Mouse (Mus musculus) MEL-GATA-1-ER (cell line): ENCODE data around the gene Sox4.

Source experiments
- DNase-seq: peaks from one replicate; pipeline ENCODE4 v3.0.0-alpha.2; 2012; ENCODE audit warnings: low read depth; ENCODE audit errors: extremely low read depth

Gene Sox4

DNA sequence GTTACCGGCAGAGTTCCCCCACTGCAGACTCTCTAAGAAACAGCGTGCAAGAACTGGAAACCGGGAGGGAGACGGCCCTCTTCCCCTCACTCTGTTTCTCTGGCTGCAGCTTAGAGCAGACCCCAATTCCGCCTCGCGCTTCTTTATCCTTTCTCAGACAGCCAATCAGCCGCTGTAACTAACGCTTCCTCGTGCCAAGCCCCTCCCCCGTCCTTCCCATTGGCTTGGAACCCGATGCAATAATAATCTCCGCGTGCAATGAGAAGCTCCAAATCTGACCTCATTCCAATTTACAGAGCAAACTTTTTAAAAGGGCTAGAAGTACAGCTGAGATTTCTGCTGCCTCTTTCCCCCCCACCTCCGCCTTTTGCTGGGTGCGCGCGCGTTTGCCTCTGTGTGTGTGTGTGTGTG lies at the start of gene Sox4:
TSS of gene Sox4 (minus strand) at position 133 of the 411 bp plus-strand sequence.
- DNase-seq, result no peak

DNA sequence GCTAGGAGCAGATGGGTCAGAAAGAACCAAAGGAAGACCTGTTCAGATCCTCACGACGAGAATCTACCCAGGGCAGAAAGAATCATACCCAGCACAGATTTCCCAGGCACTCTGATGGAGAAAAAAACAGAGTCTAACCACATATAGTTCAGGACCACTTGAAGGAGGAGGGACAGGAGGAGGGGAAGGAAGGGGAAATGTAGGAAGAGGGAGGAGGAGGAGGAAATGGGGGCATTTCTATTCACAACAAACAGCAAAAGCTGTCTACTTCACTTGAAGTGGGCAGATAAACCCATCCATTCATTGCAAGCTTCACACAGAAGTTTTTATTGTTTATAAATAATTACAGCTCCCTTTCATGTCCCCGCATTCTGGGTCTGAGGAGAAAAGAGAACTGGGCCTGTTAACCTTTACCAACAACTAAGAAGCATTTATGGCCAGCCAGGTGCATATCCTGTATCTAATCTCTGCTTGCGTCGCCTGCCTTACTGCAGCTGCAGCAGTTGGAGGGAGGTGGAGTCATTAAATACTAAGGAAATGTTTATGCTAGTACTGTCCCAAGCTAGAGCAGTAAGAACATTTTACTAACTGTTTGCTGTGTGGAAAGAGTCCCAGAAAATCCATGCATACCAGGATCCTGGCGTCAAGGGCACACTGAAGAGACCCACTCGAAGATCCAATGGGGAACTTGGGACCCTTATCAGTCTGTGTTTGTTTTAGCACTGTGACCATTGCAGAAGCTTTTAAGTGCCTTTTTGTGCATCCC lies 38.6 kb upstream of the Sox4 start:
- DNase-seq, result no peak

DNA sequence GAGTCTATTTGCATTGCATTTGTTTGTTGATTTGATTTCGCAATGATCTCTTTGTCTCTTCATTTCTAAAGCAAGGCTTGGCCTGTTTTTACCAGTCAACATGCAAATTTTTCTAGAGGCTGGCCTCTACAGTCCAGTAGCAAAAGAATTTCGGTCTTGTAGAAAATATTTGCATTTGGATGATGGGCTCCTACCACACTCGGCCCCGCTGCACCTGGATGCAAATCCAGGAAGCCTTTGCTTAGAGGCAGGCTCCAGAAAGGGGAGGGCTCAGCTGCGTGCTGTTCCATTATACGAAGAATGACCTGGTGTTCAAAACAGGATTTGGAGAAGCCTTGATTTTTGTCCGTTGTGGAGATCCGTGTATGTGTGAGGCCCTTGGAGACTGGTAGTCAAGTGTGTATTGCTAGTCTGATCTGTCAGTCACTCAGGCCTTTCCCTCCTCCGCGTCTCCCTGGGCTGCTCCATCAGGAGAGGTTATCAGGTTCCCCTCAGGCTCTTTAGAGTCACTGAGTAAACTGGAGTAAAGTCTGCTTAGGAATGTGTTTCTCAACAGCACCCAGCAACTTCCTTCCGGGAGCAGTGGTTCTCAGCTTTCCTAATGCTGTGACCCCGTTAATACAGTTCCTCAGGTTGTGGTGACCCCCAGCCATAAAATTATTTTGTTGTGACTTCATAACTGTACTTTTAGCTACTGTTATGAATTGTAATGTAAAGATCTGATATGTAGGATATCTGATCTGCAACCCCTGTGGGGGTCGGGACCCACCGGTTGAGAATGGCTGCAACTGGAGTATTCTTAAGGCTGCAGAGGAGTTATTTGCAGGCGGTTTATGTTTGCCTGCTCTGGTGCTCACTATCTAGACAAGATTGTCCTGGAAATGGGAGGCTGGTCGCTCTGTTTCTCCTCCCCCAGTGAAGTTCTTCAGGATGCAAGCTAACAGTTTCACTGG lies 35.5 kb upstream of the Sox4 start:
- no peak for DNase-seq

DNA sequence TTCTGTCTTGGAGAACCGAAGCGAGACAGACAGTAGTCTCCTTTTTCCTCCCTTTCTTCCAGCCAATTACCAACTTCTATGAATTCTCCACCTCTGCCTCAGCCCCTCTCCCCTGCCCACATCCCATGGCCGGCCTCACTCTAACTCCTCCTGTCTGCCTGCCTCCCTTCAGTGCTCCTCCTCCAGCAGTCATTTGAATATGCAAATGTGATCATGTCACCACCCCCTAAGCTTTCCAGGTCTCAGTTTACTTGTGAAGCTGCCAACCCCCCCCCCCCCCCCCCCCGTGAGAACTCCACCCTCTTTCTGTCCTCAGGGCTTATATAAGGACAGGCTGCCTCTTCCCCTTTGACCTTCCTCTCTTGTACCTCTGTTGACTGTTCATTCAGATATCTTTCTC lies 27.2 kb upstream of the Sox4 start:
- DNase-seq, result no peak

DNA sequence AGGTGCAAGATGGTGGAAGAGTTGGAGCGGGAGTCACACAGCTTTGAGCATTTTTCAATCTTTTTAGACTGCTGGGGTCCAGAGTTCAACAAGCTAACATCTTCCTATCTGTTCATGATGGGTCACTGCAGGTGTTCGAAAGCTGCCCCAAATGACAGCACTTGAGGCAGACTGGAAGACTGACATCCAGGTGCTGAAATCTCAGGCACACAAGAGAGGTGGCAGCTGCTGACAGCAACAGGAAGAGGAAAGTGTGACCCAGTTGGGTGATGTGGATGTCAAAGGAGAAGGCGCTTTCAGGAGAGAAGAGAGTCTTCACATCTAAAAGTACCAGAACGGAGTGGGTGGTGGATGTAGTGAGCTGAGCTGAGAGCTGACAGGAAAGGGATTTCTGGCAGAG lies 21.5 kb upstream of the Sox4 start:
- DNase-seq, result no peak

DNA sequence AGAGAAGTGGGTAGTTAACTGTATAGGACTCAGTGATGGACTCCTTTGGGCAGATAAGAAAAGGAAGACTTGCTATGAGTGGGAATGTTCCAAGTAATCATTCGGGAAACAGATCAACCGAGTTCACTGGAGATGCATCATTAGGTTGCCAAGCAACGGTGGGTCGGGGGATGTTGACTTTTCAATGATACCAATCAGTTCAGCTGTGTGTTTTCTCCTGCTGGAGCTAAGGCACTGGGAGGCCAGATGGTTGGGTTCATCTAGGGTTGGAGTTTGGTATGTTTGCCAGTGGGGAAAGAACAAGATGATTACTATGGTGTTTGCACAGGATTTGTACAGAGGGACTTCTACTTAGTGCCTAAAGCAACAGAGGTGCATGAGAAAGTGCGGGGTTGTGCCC lies 21.1 kb upstream of the Sox4 start:
- DNase-seq, result no peak

DNA sequence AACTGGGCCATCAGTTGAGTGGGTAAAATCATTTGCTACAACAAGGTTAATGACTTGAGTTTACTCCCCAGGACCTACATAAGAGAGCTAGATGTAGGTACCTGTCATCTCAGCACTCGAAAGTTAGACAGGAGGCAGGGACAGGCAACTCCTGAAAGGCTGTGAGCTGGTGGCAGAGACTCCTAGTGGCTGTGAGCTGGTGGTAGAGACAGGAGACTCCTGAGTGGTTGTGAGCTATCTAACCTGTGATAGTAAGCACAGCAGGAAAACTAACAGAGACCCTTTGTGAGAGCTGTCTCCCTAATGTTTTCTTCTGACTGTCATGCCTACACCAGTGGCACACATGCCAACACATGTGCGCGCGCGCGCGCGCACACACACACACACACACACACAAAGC lies 7.4 kb upstream of the Sox4 start:
- no peak for DNase-seq

DNA sequence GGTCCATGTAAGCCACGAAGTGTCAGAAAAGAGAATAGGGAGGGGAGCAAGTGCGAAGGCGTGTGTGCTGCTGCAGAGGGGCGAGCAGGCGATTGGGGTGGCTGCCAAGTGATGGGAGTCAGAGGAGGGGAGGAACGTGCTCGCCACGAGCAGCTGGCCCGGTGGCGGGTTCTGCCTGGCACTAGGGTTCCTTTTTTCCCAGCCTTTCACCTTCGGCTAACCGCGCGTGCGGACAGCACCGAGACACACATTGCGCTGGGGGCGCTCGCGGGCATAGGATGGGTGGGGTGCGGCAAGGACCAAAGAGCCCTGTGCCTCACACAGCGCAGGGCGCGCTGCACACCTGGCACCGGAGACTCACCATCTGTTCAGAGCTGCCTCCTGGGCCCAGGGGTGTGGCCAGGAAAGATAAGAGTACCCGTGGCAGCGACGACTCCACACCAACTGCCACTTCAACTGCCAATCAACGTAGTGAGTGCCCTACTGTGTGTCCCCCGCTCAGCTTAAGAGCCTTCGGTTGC lies 6.0 kb upstream of the Sox4 start:
- DNase-seq, result no peak

DNA sequence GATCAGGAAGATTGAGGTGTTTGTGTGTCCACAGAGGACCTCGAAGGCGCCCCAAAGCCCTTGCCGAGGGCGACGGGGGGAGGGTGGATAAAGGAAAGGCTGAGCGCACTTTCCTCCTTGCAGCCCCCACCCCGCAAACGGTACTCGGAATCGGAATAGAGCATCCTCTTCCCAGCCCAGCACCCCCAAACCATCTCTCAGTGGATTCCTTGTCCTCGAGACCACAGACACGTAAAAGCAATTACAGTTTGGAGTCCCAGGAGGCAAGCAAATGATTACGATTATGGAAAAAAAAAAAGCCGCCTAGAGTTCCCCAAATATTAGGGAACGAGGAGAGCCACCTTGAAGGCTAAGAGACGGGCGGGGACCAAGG lies 5.5 kb upstream of the Sox4 start:
- no peak for DNase-seq

DNA sequence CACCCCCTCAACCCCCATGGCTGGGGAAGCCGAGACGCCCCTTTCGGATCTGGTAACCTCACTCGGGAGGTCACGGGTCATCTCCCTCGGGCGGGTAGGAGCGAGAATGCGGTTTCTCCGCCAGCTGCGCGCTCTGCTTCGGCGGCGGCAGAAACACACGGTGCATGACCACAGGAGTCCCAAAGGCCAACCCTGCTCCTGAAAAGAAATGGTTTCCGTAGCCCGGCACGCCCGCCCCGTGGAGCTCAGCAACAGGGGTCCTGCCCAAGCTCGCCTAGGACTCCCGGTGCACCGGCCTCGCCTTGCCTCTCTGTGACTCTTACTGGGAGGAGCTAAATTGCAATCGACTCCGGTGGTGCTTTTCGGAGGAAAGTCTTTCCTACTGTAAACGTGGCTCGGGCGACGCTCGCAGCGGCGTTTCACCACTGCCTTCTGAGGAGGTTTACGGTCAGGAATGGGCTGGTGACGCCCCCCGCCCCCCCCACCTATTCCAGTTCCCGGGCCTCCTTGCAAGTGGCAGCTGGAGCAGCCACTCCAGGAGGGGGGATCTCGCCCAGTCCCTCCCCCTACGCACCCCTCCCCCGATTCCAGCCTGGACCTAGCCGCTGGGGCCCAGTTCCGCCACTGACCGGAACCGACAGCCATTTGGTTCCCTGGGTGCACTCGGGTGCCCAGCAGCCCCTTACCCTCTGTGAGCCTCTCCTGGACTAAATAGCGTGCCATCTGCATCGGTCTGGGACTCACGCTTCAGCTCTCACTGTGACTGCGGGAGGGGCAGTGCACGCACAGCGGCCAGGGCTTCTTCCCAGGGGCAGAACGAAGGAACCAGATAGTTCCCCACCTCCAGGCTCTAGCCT lies 4.9 kb upstream of the Sox4 start:
- no peak for DNase-seq

DNA sequence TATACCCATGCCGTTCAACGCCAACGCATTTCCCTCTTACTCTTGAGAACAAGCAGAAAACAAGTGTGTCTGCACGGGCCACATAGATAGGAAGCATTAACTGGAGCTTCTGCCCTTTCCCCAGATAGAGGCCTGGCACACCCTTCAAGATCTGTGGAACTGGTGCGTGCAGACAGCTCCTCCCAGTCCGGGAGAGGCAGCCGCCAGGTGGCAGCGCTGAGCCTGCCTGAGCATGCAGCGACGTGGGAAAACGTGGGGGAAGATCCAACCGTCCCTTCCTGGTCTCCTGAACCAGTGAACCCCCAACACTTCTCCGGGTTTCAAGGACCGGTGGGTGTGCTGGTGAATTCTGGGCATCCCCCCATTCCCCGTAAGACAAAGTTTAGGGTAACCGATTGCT lies 4.3 kb upstream of the Sox4 start:
- no peak for DNase-seq

DNA sequence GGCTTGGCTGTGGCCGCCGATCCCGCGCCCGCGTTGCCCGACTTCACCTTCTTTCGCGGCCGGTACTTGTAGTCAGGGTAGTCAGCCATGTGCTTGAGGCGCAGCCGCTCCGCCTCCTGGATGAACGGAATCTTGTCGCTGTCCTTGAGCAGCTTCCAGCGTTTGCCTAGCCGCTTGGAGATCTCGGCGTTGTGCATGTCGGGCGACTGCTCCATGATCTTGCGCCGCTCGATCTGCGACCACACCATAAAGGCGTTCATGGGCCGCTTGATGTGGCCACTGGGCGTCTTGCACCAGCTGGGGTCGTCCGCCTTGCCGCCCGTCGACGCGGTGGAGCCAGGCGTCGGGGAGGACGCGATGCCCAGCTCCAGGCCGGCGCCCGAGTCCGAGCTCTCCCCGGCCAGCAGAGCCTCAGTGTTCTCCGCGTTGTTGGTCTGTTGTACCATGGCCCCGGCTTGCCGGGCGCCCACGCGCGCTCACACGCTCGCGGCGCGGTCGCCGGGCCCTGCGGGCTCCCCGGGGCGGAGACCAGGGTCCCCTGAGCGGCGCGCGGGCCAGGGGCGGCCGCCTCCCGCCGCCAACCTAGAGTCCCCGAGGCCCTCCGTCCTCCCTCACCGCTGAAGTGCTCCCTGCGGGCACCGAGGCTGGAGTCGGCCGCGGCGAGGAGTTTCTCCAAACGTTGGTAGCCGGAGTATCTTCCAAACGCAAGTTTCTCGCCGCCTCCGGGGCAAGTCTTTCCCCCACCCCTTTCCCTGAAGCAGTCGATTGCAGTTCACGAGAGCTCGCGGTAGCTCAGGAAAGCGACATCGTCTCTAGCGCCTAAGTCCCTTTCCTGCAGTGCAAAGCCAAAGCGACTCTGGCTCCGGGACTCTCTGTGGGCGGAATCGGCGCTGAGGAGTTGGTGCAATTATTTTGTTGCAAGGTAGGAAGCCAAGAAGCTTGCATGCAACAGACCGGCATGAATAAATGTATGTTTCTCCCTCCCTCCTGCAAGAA lies 639 bp downstream of the Sox4 start:
- no peak for DNase-seq

DNA sequence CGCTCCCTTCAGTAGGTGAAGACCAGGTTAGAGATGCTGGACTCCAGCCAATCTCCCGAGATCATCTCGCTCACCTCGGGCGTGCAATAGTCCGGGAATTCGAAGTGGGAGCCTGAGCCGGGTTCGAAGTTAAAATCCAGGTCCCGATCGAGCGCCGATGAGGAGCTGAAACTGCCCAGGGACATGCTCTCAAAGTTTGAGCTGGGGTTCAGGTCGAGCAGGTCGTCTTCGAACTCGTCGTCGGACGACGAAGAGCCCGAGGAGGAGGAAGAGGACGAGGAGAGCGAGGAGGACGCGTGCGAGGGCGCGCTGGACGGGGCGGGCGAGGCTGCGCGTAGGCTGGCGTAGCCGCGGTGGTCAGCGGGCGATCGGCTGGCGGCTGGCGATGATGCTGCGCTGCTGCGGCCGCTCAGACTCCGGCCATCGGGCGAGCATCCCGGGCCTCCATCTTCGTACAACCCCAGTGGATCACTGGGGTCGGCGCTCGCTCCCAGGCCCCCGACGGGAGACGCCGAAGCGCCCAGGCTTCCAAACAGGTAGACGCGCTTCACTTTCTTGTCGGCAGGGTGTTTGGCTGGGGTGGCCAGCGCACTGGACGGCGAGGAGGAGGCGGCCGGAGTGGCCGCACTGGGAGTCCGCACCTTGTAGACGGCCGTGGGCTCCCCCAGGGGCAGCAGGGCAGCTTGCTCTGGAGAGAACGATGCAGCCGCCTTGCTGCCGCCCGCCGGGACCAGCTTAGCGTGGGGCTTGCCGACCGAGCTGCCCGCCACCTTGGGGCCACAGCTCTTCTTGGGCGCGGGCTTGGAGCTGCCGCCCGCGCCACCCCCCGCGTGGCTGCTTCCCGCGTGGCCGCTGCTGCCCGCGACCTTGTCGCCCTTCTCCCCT lies 1.6 kb downstream of the Sox4 start:
- no peak for DNase-seq

DNA sequence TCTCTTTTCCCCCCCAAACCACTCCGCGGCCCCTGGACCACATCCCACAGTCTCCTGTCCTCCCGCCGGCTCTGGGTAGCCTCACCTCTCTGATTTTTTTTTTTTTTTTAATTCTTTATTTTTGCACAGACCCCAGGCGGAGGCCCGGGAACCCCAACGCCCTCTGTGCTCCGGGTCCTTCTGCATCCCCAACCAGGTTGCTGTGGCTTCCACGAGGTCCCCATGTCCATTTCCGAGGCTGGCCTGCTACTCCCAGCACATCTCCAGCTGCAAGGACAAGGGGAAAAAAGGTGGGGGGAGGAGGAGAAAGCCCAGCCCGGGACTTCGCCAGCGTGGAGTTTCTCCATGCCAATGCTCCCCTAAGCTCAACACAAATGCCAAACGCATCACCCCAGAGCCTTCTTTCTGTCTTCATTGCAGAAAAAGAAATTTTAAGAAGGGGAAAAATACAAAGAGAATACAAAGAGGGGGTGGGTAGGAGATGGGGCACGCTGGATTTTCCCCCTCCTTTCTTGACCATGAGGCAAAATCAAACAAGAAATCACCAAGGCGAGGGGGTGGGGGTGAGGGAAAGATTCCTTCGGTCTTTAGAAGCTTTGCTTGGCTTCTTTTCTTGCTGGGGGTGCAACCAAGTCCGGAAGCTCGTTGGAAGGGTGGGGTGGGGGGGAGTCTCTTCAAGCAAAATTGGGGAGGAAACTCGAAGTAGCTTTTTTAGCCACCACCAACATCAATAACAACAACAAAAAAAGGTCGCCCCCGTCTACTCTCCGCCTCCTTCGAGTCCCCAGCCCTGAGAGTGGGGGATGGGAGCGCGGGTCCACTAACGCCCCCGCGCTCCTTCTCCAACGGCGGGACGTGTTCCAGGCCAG lies 2.7 kb downstream of the Sox4 start:
- DNase-seq, result no peak

DNA sequence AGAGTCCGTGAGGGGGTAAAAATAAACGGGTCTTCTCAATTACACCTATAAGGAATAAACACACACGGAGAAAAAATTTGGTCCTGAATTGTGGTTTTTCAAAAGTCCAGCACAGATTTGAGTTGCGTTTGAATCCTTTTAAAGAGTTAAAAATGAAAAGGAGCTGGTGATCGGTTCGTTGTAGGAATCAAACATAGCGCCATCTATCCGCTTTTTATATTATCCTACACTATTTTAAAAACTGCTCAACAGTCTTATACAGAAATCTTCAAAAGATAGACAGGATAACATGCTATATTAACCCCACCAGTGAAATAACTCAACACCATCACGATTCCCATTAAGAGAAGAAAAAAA lies 3.3 kb downstream of the Sox4 start:
- DNase-seq, result no peak

DNA sequence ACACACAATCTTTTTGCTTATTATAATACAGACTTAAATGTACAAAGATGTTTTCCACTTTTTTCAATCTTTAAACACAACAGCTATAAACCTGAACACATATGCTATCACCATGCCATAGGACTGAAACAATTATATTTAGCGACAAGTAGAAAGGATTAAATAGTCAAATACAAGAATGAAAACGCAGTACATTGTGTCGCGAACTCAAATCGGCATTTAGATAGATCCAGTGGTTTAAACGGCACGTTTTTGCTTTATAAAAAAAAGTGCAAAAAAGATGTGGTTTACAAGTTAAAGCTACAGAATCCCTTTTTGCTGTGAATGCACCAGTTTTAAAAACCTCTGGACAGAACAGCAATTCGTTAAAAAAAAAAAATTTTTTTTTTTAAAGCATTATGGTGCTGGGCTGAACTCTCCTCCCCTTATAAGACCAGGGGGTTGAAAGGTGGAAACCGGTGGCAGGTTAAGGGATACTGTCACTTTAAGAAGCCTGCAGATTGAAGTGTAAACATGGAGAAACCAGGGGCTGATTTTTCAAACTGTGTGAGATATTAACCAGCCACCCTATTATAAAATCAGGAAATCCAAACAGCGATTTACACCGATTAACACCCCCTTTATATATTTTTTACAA lies 4.1 kb downstream of the Sox4 start:
- no peak for DNase-seq

DNA sequence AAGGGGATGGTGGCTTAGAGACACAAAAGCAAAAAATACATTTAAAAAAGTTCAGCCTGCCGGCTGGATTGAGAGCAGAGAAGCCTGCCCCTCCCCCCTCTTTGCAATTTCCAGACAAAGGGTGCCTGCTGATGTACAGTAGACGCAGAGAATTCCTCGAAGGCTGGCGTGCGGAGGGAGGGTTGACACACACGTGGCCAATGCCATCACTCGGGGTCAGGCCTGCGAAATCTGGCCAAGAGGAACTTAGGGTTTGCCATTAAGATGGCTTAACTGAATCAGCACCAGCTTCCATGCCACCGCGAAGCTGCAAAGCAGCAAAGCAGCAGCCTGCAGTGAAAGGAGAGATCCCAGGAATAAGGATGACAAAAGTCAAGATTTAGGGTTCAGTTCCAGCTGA lies 5.0 kb downstream of the Sox4 start:
- no peak for DNase-seq
